Mouse (Mus musculus): ENCODE measurements around the gene Ifnk. TPM values are rescaled to one million over a fixed set of nuclear protein-coding genes. Genes with fewer than 3 reads are reported as not detected.

The Ifnk gene
- total and polyA plus RNA-seq, 3 experiments, result not detected

DNA sequence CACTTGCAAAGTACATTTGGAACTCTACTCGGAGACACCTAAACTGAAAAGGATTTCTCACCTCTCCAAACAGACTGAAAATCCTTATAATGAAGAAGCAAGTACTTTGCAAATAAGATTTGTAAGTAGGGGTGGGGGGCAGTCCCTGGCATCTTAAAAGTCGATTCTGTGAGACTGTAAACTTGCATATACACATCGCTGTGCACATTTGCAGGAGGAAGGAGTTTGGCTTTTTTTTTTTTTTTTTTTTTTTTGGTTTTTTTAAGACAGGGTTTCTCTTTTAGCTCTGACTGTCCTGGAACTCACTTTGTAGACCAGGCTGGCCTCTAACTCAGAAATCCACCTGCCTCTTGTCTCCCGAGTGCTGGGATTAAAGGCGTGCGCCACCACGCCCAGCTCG, 31.3 kb upstream of the Ifnk start:
- no peak overlapping the region for H3K4me3 ChIP-seq (replicated peaks in 1 of 3; ENCODE audit: low read depth in 2 of 3, low read length in 2 of 3, poor library complexity in 1 of 3)
- no peak for DNase-seq (ENCODE audit: extremely low read depth)
- peak overlapping the region; percentile 99 for H3K4me2 ChIP-seq (ENCODE audit: insufficient read depth, low read depth, poor library complexity, severe bottlenecking)
- peak overlapping the region; percentile 41 for H3K9ac ChIP-seq (ENCODE audit: insufficient read depth, low read depth)
- in situ Hi-C loops (cut with MboI; ENCODE audit: low pct_ligation_motif_present, low pct_unique_long_range_greater_than_20kb, low sequenced_read_pairs) (no loop called here), dilution Hi-C loops (cut with MboI; ENCODE audit: extremely low pct_ligation_motif_present, extremely low pct_unique_long_range_greater_than_20kb, low sequenced_read_pairs) (no loop called here)
- peaks cover 5% of the 10 kb centered on the region for H3K9me3 ChIP-seq (replicated peaks; ENCODE audit: low read length)
- peak overlapping the region; percentile 54 for H3K27ac ChIP-seq (ENCODE audit: insufficient read depth, low read depth)
- H3K27me3 ChIP-seq (replicated peaks), result no peaks in the 10 kb centered on the region
- peaks cover 26% of the 10 kb centered on the region for H3K79me2 ChIP-seq (replicated peaks; ENCODE audit: control insufficient read depth, extremely low read depth, insufficient read depth, poor library complexity, severe bottlenecking)
- H3K36me3 ChIP-seq (replicated peaks in 1 of 2; ENCODE audit: control insufficient read depth in 1 of 2, insufficient read depth in 1 of 2, low read length in 1 of 2), result peaks cover 0 to 9% of the 10 kb centered on the region in 2 experiments
- TF ChIP-seq TBP (conservative IDR thresholded peaks at IDR 0.05; ENCODE audit: low read depth, low read length), result 0 out of 2 replicates have a peak, but pooled peaks have one; percentile 24
- TF ChIP-seq EP300 (IDR thresholded peaks at IDR 0.05; ENCODE audit: low read length), result peak; percentile 43; the same call in 1 of the 2 replicates
- no peak for TF ChIP-seq E2F4 (IDR thresholded peaks at IDR 0.05; ENCODE audit: insufficient replicate concordance, low read depth, low read length)
- TF ChIP-seq ZNF384 (IDR thresholded peaks at IDR 0.05; ENCODE audit: low read depth, low read length), result peak; percentile 93
- no peak for TF ChIP-seq USF1 (IDR thresholded peaks at IDR 0.05; ENCODE audit: low read depth, low read length)
- TF ChIP-seq ELF1 (IDR thresholded peaks at IDR 0.05; ENCODE audit: low read depth, low read length), result no peak
- TF ChIP-seq TCF12 (IDR thresholded peaks at IDR 0.05; ENCODE audit: low read depth, low read length), result no peak
- peak; percentile 13; the same call in 1 of the 2 replicates for TF ChIP-seq MYC (IDR thresholded peaks at IDR 0.05; ENCODE audit: low read depth, low read length)
- TF ChIP-seq RAD21 (IDR thresholded peaks at IDR 0.05; ENCODE audit: low read depth, low read length), result no peak
- peaks cover 28 to 80% of the 10 kb centered on the region in 2 experiments for H3K4me1 ChIP-seq (ENCODE audit: control insufficient read depth in 1 of 2, insufficient read depth in 2 of 2)

DNA sequence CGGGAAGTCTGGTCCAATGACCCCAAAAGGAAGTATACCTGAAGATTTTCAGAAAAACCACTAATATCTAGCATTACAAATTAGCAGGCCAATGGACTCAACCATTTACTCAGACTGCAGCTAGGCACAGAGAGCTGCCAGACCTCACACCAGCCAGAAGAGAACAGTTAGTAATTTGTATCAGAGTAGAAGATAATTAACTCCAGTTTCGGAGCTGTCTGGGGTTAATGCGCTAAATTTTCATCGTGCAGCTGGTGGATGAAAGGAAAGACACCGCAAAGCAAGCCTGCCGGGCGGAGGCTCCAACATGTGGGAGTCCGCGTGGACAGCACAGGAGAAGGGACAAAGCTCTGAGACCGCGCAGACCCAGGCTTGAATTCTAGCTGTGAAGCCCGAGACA, 30.8 kb upstream of the Ifnk start:
- no peak for TF ChIP-seq ZKSCAN1 (IDR thresholded peaks at IDR 0.05; ENCODE audit: borderline replicate concordance, low read depth, low read length)
- no peak for TF ChIP-seq KAT2A (IDR thresholded peaks at IDR 0.05; ENCODE audit: insufficient replicate concordance, low read length)
- TF ChIP-seq TCF12 (IDR thresholded peaks at IDR 0.05; ENCODE audit: low read depth, low read length), result no peak
- 0 out of 2 replicates have a peak, but pooled peaks have one; percentile 21 for TF ChIP-seq RCOR1 (conservative IDR thresholded peaks at IDR 0.05; ENCODE audit: low read depth, low read length)
- TF ChIP-seq POLR2A (IDR thresholded peaks at IDR 0.05; ENCODE audit: low read depth, low read length), result no peak
- no peak for TF ChIP-seq MEF2A (IDR thresholded peaks at IDR 0.05; ENCODE audit: borderline replicate concordance, low read depth, low read length)
- no peak for TF ChIP-seq ZNF384 (IDR thresholded peaks at IDR 0.05; ENCODE audit: low read depth, low read length)
- TF ChIP-seq RAD21 (IDR thresholded peaks at IDR 0.05; ENCODE audit: low read depth, low read length), result no peak
- no peak for TF ChIP-seq JUND (conservative IDR thresholded peaks at IDR 0.05; ENCODE audit: low read depth, low read length)
- no peak for TF ChIP-seq NRF1 (IDR thresholded peaks at IDR 0.05; ENCODE audit: low read depth, low read length)
- TF ChIP-seq MXI1 (IDR thresholded peaks at IDR 0.05; ENCODE audit: low read depth, low read length), result peak; percentile 75
- TF ChIP-seq MYC (IDR thresholded peaks at IDR 0.05; ENCODE audit: low read depth, low read length), result peak; percentile 65; the same call in 1 of the 2 replicates
- TF ChIP-seq CTCF (conservative IDR thresholded peaks at IDR 0.05 in 1 of 2, IDR thresholded peaks at IDR 0.05 in 1 of 2; ENCODE audit: low read depth in 2 of 2, low read length in 2 of 2), result no peak
- no peak for TF ChIP-seq EP300 (IDR thresholded peaks at IDR 0.05; ENCODE audit: low read length)
- no peak for TF ChIP-seq CHD2 (IDR thresholded peaks at IDR 0.05; ENCODE audit: low read length)
- TF ChIP-seq ZC3H11A (IDR thresholded peaks at IDR 0.05; ENCODE audit: low read depth, low read length), result no peak
- TF ChIP-seq UBTF (IDR thresholded peaks at IDR 0.05; ENCODE audit: low read depth, low read length), result no peak

More for the DNA sequence above, 30.8 kb upstream of the Ifnk start:
- Histone ChIP-seq H3K27me3 (replicated peaks) (no peaks in the 10 kb centered on the region), H3K79me2 (replicated peaks; ENCODE audit: control insufficient read depth, extremely low read depth, insufficient read depth, poor library complexity, severe bottlenecking) (peaks cover 30% of the 10 kb centered on the region), H3K4me1 (ENCODE audit: control insufficient read depth in 1 of 2, insufficient read depth in 2 of 2) (peaks cover 24 to 80% of the 10 kb centered on the region in 2 experiments), H3K9ac (ENCODE audit: insufficient read depth, low read depth) (peak overlapping the region; percentile 41), H3K36me3 (replicated peaks in 1 of 2; ENCODE audit: control insufficient read depth in 1 of 2, insufficient read depth in 1 of 2, low read length in 1 of 2) (peaks cover 0 to 7% of the 10 kb centered on the region in 2 experiments), H3K27ac (ENCODE audit: insufficient read depth, low read depth) (peak overlapping the region; percentile 54), H3K4me3 (replicated peaks in 1 of 3; ENCODE audit: low read depth in 2 of 3, low read length in 2 of 3, poor library complexity in 1 of 3) (peak overlapping the region; percentile 1 to 18 (median 2)), H3K9me3 (replicated peaks; ENCODE audit: low read length) (peaks cover 5% of the 10 kb centered on the region), H3K4me2 (ENCODE audit: insufficient read depth, low read depth, poor library complexity, severe bottlenecking) (peak overlapping the region; percentile 99)
- no peak for DNase-seq (ENCODE audit: extremely low read depth)
- dilution Hi-C loops (cut with MboI; ENCODE audit: extremely low pct_ligation_motif_present, extremely low pct_unique_long_range_greater_than_20kb, low sequenced_read_pairs), result no loop called here
- in situ Hi-C loops (cut with MboI; ENCODE audit: low pct_ligation_motif_present, low pct_unique_long_range_greater_than_20kb, low sequenced_read_pairs), result no loop called here

Measured in CH12.LX (cell line).